Mouse (Mus musculus) T-helper 17 cell (primary cell): ENCODE data around the gene Slco1a4.
"Not testable (repeated sequence)": the region's sequence is repeated elsewhere in the genome, so short reads cannot be mapped to it uniquely, and the experiment has no call there.

Experiments used
- in situ Hi-C, 2 experiments: fragments of 300-600 bp; cut with MboI, MseI; formaldehyde crosslinking; loops; 1 replicate in 1 of 2; 2 replicates in 1 of 2; pipeline ENCODE4 v1.15.1; 2025; ENCODE audit warnings: high pct_unique_total_duplicates in 2 of 2

Gene Slco1a4

DNA sequence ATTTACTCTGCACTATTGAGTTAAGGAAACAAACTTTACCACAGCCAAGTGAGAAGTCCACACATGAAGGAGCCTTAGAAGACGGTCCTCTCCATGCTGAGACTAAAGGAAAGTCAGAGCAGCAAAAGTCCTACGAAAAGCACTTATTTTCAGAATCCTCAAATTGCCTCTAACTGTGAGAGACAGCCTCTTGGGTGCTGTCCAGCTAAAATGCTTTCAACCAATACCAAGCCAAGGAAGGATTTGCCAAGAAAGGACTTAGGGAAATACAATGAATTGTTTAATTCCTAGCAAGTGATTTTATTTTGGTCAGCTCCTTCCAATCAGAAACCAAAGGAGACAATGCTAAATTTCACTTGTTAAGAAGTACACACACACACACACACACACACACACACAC, at the start of gene Slco1a4:
TSS of gene Slco1a4 (minus strand) at position 115 of the 400 bp plus-strand sequence.
- in situ Hi-C loops: no loop called here

DNA sequence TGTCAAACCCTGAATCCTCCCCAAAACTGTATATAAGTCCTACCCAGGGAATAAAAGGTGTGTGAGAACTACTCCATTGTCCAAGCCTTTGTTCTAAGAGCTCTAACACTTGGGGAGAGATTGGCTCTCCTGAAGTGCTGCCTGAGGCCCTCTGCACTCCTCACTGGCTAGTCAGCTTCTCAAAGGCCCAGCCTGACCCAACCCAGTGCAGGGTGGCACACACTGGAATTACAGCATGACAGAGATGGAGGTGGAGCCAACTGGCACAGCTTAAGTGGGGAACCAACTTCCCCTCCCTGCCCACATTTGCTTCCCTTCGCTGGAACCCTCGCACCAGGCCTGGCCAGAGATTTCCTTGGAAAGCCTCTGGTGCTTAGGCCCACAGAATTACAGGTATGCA, 42.2 kb upstream of the Slco1a4 start:
- in situ Hi-C loops: no loop called here

DNA sequence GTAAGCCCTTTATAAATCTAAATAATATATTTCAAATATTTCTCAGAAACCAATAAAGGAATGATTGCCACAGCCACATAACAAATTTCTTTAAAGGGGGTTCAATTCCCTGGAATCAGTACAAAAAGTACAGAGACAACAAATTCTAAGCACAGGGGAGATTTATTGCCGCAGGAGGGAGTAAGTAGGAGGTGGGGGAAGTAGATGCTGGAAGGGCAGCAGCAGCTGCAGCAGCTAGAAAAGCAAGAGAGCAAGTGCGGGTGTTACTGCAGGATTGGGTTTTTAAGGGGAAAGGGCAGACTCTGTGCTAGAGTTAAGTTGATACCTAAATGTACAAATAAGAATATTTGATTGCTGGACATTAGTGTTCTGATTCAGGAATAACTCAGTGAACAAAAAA, 33.7 kb upstream of the Slco1a4 start:
- in situ Hi-C loops: no loop called here

DNA sequence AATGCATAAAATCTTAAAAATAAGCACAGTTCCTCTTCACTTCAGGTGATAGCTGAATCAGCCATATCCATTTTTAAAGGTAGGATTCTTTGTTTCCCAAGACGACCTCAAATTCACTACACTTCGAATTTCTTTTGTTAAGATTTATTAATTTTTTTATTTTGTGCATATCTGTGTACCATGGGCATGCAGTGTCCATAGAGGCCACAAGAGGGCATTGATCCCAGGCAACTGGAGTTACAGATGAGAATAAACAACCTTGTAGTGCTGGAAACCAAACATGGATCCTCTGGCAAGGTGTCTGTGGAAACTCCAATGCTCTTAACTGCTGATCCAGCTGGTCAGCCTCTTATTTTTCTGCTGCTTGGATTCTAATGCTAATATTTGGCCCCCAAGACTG, 32.2 kb upstream of the Slco1a4 start:
- in situ Hi-C loops: no loop called here

DNA sequence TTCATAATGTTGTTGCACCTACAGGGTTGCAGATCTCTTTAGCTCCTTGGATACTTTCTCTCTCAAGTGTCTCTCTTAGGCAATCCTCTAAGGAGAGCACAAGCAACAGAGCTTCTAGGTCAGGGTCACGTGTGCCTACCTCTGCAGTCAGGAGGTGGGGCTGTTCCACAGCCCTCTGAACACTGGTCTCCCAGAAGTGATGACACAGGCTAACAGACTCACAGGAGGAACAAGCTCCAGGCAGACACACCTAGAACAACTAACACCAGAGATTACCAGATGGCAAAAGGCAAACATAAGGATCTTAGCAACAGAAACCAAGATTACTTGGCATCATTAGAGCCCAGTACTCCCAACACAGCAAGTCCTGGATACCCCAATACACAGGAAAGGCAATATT, 26.6 kb upstream of the Slco1a4 start:
- in situ Hi-C loops: no loop called here

DNA sequence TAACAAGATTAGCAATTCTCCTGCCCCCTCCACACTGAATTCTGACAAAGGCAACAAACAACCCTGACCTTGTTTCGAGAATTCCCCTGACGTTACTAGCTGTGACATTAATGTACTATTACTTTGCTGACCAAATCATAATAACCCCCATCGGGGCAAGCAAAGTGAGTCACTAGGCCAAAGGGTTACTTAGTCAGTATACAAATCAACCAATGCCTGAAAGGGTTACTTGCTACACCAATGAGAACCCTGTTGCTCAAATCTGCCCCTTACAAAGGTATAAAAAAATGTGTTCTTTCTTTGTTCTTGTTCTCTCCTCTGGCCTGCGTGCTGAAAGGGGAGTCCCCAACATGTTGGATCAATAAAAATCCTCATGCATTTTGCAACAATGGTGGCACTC, 19.7 kb upstream of the Slco1a4 start:
- in situ Hi-C loops: not testable (repeated sequence)

DNA sequence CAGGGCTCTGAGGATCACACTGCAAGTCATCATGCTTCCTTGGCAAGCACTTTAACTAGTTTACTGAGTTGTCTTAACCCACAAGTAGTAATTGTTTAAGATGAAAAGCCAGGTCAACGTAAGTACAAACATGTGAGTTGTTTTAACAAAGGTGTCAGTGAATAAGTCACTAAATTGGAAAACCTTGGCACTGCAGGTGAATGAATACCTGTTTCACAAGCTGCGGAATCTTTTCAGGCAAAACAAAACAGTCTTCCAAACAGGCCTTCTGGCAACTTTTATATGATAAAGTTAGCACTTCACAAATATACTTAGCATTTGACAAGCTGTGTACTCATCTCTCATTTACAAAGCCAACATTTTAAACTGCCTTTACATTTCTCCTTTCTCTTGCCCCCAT, 15.7 kb upstream of the Slco1a4 start:
- in situ Hi-C loops: no loop called here

DNA sequence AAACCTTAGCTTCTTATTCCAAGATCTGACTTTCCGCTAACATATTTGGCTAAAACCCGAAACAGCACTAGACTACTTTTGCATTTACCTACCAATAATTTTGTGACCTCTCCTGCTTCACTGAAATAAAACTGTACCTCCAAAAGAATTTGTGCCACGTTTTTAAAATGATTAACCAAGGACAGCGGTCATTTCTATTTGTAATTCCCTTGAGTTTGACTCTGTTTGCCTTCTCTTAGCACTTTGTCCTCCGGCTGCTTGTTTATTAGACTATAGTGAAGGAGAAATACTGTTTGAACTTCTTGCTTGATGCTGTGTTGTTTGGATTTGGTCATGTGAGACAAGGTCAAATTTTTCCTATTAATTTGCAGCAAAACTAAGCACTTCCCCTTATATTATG, 12.7 kb upstream of the Slco1a4 start:
- in situ Hi-C loops: no loop called here

DNA sequence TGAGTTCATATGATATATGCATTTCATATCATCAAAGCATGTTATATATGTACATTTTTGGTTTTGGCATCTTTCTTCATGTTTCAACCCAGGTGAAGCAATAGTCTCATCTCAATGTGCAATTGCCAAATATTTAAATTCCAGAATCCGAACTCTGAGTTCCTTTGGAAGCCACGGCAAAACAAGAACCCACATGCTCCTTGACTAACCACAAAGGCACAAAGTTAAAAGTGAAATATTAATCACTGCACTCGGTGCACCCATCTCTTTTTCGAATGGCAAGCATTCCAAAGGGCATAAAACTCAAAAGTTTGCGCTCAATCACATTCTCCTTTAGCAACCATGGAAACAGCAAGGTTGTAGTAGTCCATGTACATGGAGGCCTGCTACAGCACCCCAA, 10.0 kb upstream of the Slco1a4 start:
- in situ Hi-C loops: no loop called here

DNA sequence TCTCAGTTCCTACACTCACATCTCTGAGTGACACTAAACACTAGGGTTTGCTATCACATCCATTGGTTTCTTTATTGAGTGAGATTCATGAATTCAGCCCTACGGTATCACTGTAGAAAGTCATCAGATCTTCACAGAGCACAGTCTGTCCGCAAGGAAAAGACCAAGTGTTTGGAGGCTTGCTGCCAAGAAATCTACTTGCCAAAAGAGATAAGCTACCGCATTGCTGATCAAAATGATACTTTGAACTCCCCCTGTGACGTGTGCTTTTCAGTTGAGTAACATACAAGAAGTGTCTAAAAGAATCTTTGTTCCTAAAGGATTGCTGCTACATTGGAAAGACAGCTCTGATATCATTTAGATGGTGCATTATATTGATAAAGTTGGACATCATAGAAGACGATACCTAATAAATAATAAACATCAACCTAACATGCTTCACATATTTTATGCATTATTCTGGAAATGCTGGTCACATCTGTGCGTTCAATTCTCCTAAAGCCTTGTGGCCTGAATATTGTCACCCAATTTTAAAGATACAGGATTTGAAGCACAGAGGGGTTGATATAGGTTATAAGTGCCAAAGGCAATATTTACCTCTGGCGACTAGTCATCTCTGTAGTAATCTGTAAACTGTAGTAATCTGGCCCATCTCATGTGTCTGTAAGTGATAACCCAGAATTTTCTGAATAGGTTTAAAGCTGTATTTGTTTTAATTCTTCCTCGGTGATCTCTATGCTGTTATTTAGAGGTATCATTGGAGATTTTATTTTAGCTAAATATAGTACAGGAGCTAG, 1.9 kb upstream of the Slco1a4 start:
- in situ Hi-C loops: no loop called here

DNA sequence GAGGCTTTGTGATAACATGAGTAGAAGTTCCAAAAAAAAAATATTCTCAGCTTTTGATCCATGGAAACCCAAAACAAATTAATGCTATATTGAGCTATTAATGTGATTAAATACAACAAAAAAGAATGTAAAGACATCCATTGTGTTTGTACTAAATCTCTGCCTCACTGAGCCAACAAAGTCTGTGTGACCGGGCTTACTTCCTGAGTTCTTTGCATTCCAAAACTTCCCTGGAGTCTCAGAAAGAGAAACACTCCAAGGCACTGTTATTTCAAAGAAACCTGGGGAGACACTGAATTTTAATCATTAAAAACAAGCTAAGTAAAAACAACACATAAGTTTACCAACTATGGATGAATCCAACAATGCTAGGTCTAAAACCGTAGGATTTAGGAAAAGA, 2.4 kb downstream of the Slco1a4 start:
- in situ Hi-C loops: no loop called here

DNA sequence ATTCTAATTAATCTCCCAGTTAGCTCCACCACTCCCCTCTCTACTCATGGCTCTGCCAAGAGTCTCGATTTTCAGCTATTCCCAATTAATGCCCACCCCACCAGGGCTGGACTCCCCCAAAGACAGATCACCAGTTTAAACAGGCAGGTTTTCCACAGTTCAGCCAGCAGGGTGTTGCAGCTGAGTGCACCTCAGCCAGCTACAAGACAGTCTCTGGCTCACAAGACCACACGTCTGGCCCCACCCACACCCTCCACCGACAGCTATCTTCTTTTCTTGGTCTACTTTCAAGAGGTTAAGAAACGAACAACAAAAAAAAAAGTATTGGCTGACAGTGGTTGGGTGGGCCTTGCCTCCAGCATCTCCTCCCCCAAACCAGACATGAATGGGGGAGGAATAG, 6.9 kb downstream of the Slco1a4 start:
- in situ Hi-C loops: no loop called here

DNA sequence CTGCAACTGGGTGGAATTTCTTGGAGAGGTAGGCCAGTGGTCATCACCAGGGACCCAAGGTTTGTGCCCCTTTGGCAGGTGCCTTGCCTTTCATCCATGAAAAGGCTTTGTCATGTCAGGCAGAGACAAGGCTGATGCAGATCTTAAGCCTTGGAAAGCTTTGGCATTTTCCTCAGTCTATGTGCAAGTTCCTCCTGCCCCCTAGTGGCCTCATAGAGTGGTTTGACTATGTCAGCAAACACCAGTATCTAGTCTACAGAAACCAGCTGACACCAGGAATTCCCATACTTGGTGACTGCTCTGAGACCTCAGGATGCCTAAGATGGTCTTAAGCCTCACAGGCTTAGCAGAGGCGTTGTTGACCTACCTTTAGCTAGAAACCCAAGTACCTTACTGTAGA, 58.2 kb downstream of the Slco1a4 start:
- in situ Hi-C loops: no loop called here

DNA sequence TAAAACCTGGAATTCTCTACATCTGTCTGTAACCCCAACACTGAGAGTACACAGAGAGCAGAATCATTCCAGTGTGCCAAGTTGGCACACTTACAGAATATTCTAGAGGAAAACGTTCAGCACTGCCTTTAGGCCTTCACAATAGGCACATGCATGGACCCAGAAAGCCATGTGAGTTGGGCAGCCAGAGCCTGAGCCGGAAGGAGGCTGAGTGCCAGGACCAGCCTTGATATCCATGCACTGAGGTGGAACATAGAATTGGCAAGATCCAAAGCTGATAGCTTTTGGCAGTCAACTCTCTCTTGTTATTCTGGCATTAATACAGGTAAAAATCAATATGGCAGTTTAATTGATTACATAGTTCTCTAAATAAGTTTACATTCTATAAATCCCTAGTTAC, 81.5 kb downstream of the Slco1a4 start:
- in situ Hi-C loops: no loop called here

DNA sequence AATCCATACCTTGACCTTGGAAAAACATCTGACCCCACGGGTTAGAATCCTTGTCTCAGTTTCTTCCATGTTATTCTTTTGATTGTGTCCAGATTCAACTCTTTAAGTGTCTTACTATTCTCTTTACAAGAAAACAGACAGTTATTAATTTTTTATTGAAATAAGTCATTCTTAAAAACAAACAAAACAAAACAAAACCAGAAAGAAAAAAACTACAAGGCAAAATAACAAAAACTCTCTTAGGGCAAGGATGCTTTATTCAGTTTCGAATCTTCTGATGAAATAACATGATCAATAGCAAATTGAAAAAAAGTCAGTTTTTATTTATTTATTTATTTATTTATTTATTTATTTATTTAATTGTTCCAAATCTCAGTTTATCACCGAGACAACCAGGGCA, 82.3 kb downstream of the Slco1a4 start, which contains the start of gene Gm5724:
TSS of gene Gm5724 (minus strand) at position 101 of the 400 bp plus-strand sequence.
- in situ Hi-C loops: no loop called here
